Mouse (Mus musculus) forebrain, embryonic 14.5 days (tissue): ENCODE results near the gene Wdr66. TPM values are rescaled to one million over a fixed set of nuclear protein-coding genes. Genes with fewer than 3 reads are reported as not detected.

Experiments used
- ATAC-seq: fragments of 200-750 bp; cut with Nextera tagmentation; 2 replicates; pipeline ENCODE4 v1.8.0; 2017; ENCODE audit warnings: mild to moderate bottlenecking, moderate library complexity
- DNase-seq: peaks from one replicate; pipeline ENCODE4 v3.0.0-alpha.2; 2015; ENCODE audit warnings: low spot score
- H3K27ac ChIP-seq: fragments of 300-500 bp; sonication (generic); 2 replicates; pipeline ENCODE4 v1.5.1; 2014; ENCODE audit warnings: low read depth, mild to moderate bottlenecking, control low read depth, low read length, moderate library complexity
- H3K27me3 ChIP-seq: fragments of 300-500 bp; sonication (generic); replicated peaks from 2 replicates; pipeline ENCODE4 v1.6.1; 2014; ENCODE audit warnings: low read length, control low read depth, mixed read lengths; ENCODE audit not compliant: control insufficient read depth, insufficient read depth
- H3K36me3 ChIP-seq: fragments of 300-500 bp; sonication (generic); 2 replicates; pipeline ENCODE4 v1.6.1; 2014; ENCODE audit warnings: low read length, control low read depth; ENCODE audit not compliant: control insufficient read depth, insufficient read depth
- H3K4me1 ChIP-seq: fragments of 300-500 bp; sonication (generic); 2 replicates; pipeline ENCODE4 v1.6.1; 2014; ENCODE audit warnings: antibody characterized with exemption, low read length, control low read depth; ENCODE audit not compliant: control insufficient read depth, insufficient read depth
- H3K4me2 ChIP-seq: fragments of 300-500 bp; sonication (generic); 2 replicates; pipeline ENCODE4 v1.6.1; 2014; ENCODE audit warnings: mild to moderate bottlenecking, control low read depth, low read length
- H3K4me3 ChIP-seq: fragments of 300-500 bp; sonication (generic); 2 replicates; pipeline ENCODE4 v1.5.1; 2014; ENCODE audit warnings: low read depth, low read length, control low read depth
- H3K9ac ChIP-seq: fragments of 300-500 bp; sonication (generic); 2 replicates; pipeline ENCODE4 v1.6.1; 2014; ENCODE audit warnings: mild to moderate bottlenecking, low read length, control low read depth, moderate library complexity
- H3K9me3 ChIP-seq: fragments of 300-500 bp; sonication (generic); replicated peaks from 2 replicates; pipeline ENCODE4 v1.6.1; 2016; ENCODE audit warnings: low read length, control low read depth, mixed read lengths; ENCODE audit not compliant: control insufficient read depth
- WGBS: fragments of 180-500 bp; shearing (Covaris S2); extraction: QIAGEN DNeasy Blood & Tissue Kit; methylation state at CpG from one replicate; pipeline ENCODE4 v1.1.7; 2014; 5-methylcytosine and 5-hydroxymethylcytosine counted together
- polyA plus RNA-seq: library from polyadenylated mRNA; unstranded; fragments of >200 nt; fragmentation: Nextera tagmentation; extraction: Ambion mirVana; gene quantifications from 2 replicates; pipeline ENCODE4 v1.2.1, GENCODE M21; 2014

Gene Wdr66
- polyA plus RNA-seq, 1 experiment from 2014 or later, result 2.4 TPM

DNA sequence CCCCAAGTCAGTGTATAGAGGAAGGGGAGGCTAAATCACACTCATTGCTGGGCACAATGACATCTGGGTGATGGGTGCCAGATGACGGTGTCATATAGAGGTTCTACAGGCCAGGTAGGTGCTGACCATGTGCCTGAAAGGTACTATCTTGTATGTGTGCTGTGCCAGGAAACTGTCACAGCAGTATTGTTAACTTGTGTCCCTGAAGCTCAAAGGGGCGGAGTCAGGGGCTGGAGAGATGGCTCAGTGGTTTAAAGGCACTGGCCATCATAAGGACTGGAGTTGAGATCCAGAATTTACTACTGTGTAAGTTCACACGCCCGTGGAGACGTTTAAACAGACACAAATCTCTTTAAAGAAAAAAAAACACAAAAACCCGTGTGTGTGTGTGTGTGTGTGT lies 22.6 kb upstream of the Wdr66 start:
- Histone ChIP-seq H3K9ac (no peak overlapping the region), H3K4me1 (peaks cover 3% of the 10 kb centered on the region; the same call in 1 of the 2 replicates), H3K9me3 (no peaks in the 10 kb centered on the region), H3K27me3 (no peaks in the 10 kb centered on the region), H3K27ac (no peak overlapping the region), H3K4me2 (peak overlapping the region; percentile 64), H3K4me3 (0 out of 2 replicates have a peak overlapping the region, but pooled peaks have one; percentile 52), H3K36me3 (no peaks in the 10 kb centered on the region)
- 87% methylated on average over 6 of the region's 6 CpGs for WGBS
- DNase-seq (no peak), ATAC-seq (no peak)

GRCm38 (mm10) chr5:123232180-123232579 lies 19.7 kb upstream of the Wdr66 start:
- peaks cover 3% of the 10 kb centered on the region; the same call in 1 of the 2 replicates for H3K4me1 ChIP-seq
- H3K9me3 ChIP-seq, result no peaks in the 10 kb centered on the region
- H3K27ac ChIP-seq, result no peak overlapping the region
- DNase-seq (no peak), ATAC-seq (no peak)
- no peak overlapping the region for H3K4me3 ChIP-seq
- no peaks in the 10 kb centered on the region for H3K27me3 ChIP-seq
- 94% methylated on average over 2 of the region's 2 CpGs for WGBS
- H3K9ac ChIP-seq, result no peak overlapping the region
- peaks cover 22% of the 10 kb centered on the region for H3K36me3 ChIP-seq
- H3K4me2 ChIP-seq, result no peak overlapping the region

GRCm38 (mm10) chr5:123235731-123236130 lies 16.2 kb upstream of the Wdr66 start:
- 22% methylated on average over 2 of the region's 2 CpGs for WGBS
- Histone ChIP-seq H3K27ac (peak overlapping the region; percentile 56), H3K36me3 (peaks cover 44% of the 10 kb centered on the region), H3K9me3 (no peaks in the 10 kb centered on the region), H3K27me3 (no peaks in the 10 kb centered on the region), H3K4me2 (no peak overlapping the region), H3K4me1 (no peaks in the 10 kb centered on the region), H3K4me3 (no peak overlapping the region), H3K9ac (no peak overlapping the region)
- ATAC-seq (peak; percentile 65), DNase-seq (peak; percentile 76)

GRCm38 (mm10) chr5:123236426-123236825 lies 15.5 kb upstream of the Wdr66 start:
- ATAC-seq (no peak), DNase-seq (no peak)
- Histone ChIP-seq H3K4me1 (no peaks in the 10 kb centered on the region), H3K9me3 (no peaks in the 10 kb centered on the region), H3K36me3 (peaks cover 51% of the 10 kb centered on the region), H3K9ac (no peak overlapping the region), H3K27ac (peak overlapping the region; percentile 39; the same call in 1 of the 2 replicates), H3K4me3 (no peak overlapping the region), H3K4me2 (no peak overlapping the region), H3K27me3 (no peaks in the 10 kb centered on the region)
- WGBS, result 92% methylated on average over 9 of the region's 9 CpGs

GRCm38 (mm10) chr5:123239501-123239900 lies 12.4 kb upstream of the Wdr66 start:
- no peak overlapping the region for H3K27ac ChIP-seq
- DNase-seq (no peak), ATAC-seq (no peak)
- H3K4me3 ChIP-seq, result no peak overlapping the region
- no peaks in the 10 kb centered on the region for H3K9me3 ChIP-seq
- H3K36me3 ChIP-seq, result peaks cover 74% of the 10 kb centered on the region
- no peak overlapping the region for H3K9ac ChIP-seq
- WGBS, result 96% methylated on average over 11 of the region's 11 CpGs
- no peak overlapping the region for H3K4me2 ChIP-seq
- H3K27me3 ChIP-seq, result no peaks in the 10 kb centered on the region
- no peaks in the 10 kb centered on the region for H3K4me1 ChIP-seq

DNA sequence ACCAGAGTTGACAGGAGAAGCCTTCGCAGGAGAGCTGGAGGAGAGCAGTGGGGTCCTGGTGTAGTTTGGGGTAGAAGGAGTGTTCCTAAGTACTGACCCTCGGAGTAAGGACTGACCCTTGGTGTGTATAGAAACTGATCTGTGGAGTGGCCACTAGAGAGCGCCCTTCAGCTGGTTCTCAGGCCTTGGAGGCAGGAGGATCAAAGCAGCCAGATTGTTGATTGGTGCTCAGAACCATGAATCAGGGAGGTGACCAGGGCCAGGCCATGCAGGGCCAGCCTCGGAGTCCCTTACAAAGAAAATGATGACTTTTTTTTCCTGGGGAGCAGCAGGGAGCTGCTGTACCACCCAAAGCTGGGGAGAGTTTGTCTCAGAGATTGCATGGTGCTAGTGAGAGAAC lies 6.4 kb upstream of the Wdr66 start:
- no peak overlapping the region for H3K4me3 ChIP-seq
- no peak overlapping the region for H3K9ac ChIP-seq
- no peaks in the 10 kb centered on the region for H3K4me1 ChIP-seq
- peaks cover 45% of the 10 kb centered on the region for H3K36me3 ChIP-seq
- H3K4me2 ChIP-seq, result no peak overlapping the region
- H3K27me3 ChIP-seq, result no peaks in the 10 kb centered on the region
- H3K27ac ChIP-seq, result no peak overlapping the region
- no peaks in the 10 kb centered on the region for H3K9me3 ChIP-seq
- DNase-seq (peak; percentile 72), ATAC-seq (peak; percentile 46; the same call in 1 of the 2 replicates)
- WGBS, result 20% methylated on average over 4 of the region's 4 CpGs

DNA sequence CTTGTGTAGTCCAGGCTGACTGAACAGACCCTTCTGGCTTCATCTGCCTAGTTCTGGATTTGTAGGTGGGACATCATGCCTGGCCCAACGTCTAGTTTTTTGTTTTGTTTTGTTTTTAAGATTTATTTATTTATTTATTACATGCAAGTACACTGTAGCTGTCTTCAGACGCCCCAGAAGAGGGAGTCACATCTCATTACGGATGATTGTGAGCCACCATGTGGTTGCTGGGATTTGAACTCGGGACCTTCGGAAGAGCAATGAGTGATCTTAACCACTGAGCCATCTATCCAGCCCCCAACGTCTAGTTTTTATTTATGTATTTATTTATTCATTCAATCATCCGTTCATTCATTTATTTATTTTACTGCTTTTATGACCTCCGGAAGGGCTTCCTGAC lies 512 bp upstream of the Wdr66 start:
- no peak overlapping the region for H3K4me3 ChIP-seq
- H3K36me3 ChIP-seq, result peaks cover 13% of the 10 kb centered on the region
- no peak overlapping the region for H3K27ac ChIP-seq
- no peak overlapping the region for H3K9ac ChIP-seq
- peak; percentile 27 for ATAC-seq
- DNase-seq, result no peak
- no peaks in the 10 kb centered on the region for H3K9me3 ChIP-seq
- WGBS, result 71% methylated on average over 8 of the region's 8 CpGs
- peak overlapping the region; percentile 59; the same call in 1 of the 2 replicates for H3K4me2 ChIP-seq
- H3K27me3 ChIP-seq, result no peaks in the 10 kb centered on the region
- H3K4me1 ChIP-seq, result peaks cover 3% of the 10 kb centered on the region; the same call in 1 of the 2 replicates

DNA sequence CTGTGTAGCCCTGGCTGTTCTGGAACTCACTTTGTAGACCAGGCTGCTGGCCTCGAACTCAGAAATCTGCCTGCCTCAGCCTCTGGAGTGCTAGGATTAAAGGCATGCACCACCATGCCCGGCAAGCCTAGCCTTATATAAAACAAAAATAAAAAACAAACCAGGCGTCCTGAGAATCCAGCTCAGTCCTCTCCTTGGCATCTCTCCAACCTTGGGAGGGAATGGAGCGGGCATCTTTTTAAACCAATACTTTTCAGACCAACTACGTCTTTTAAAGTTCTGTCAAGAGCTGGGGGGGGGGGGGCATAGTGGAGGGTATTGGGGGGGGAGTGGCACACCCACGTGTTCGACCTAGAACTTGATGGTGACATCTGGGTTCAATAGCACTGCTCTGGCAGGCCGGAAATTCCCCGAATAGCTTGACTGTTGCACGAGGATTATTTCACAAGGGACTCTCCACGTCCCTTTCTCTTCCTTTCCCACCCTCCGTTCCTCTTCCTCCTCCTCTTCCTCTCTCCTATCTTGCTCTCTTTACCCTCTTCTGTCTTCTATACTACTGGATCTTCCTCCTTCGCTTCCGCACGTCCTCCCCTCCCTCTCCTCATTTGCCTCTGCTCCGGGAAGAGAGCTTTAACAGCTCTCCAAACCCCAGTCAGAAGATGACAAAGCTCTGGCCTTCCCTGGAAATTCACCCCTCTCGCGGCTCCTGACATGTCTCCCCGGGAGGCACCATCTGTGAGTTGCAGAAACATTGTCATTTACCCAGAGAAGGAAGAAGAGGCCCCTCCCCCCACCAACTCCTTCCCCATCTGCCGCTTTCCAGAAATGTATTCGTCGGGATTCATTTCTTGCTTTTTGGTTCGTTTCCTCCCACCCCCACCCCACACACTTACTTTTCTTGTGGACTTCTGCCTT lies 5.2 kb downstream of the Wdr66 start:
- no peaks in the 10 kb centered on the region for H3K36me3 ChIP-seq
- H3K4me3 ChIP-seq, result no peak overlapping the region
- H3K27me3 ChIP-seq, result no peaks in the 10 kb centered on the region
- peak overlapping the region; percentile 87 for H3K27ac ChIP-seq
- peaks cover 6% of the 10 kb centered on the region; the same call in 1 of the 2 replicates for H3K4me1 ChIP-seq
- H3K9me3 ChIP-seq, result no peaks in the 10 kb centered on the region
- no peak overlapping the region; the same call in 1 of the 2 replicates for H3K9ac ChIP-seq
- DNase-seq (peak; percentile 89), ATAC-seq (peak; percentile 81)
- WGBS, result 34% methylated on average over 23 of the region's 23 CpGs
- H3K4me2 ChIP-seq, result peak overlapping the region; percentile 32

DNA sequence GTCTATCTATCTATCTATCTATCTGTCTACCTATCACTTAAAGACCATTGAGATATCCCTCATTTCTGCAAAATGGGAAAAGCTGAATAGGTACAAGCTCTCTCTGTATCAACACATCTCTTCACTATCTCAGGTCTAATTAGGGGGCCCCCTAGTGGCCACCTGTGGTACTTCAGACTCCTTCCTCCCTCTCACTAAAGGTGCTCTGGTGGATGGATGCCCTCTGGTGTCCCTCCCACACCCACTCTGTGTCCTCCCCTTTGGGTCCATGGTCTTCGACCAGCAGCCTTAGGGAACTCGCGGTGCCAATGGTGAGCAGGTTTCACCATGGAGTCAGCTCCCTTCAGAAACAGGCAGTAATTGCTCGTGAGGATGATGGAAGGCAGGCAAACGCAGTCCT lies 7.1 kb downstream of the Wdr66 start:
- 51% methylated on average over 5 of the region's 5 CpGs for WGBS
- Histone ChIP-seq H3K27ac (no peak overlapping the region), H3K9me3 (no peaks in the 10 kb centered on the region), H3K36me3 (no peaks in the 10 kb centered on the region), H3K9ac (no peak overlapping the region), H3K4me1 (0 out of 2 replicates have a peak, but pooled peaks cover 5% of the 10 kb centered on the region), H3K4me3 (no peak overlapping the region), H3K4me2 (no peak overlapping the region), H3K27me3 (no peaks in the 10 kb centered on the region)
- ATAC-seq (no peak), DNase-seq (no peak)
